Mouse (Mus musculus) ES-Bruce4 (cell line): ENCODE data around the gene 1810024B03Rik.

Experiments
- CTCF ChIP-seq: IDR thresholded peaks from one replicate; pipeline ENCODE4 v1.8.1; 2011; ENCODE audit warnings: low read depth, low read length
- EP300 ChIP-seq: IDR thresholded peaks from 2 replicates; pipeline ENCODE4 v1.6.1; 2011; ENCODE audit warnings: low read depth, low read length; ENCODE audit not compliant: insufficient read depth

DNA sequence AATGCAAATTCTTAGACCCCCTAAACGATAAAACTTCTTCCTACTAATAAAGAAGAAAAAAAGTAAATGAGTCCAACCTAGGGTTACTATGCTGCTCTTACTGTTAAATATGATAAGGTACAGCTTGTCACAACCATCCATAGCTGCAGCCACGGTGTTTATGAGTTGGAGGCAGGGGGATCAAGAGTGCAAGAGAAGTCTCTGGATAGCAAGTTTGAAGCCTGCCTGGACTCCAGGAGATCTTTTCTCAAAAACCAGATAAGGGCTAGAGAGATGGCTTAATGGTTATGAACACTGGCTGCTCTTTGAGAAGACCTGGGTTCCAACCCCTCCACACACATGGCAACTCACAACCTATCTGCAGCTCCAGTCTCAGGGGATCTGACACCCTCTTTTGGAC is 1.2 kb downstream of the 1810024B03Rik start:
- TF ChIP-seq EP300 (no peak), CTCF (no peak)
